Mouse (Mus musculus): ENCODE measurements around the gene Meaf6. TPM values are rescaled to one million over a fixed set of nuclear protein-coding genes. Genes with fewer than 3 reads are reported as not detected.

Meaf6 gene
- polyA plus RNA-seq, 1 experiment from 2014 or later: 55.6 TPM

DNA sequence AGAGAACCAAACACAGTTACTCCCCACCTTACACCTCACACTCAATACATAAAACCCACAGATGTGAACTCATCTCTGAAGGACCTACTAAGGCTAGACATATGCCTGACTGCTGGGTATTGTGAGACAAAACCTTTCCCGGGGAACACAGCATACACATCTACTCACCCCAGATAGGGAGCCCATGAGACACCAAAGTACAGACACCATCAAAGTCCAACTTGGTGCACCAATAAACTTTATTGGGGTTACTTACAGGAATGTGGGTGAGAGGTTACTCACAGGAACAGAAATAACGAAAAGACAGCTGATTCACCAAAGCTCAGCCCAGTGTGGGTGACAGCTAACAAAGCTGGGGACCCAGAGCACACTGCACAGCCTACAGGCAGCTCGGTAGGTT, 72.4 kb downstream of the Meaf6 start:
- H3K36me3 ChIP-seq: no peaks in the 10 kb centered on the region
- peaks cover 39% of the 10 kb centered on the region for H3K27me3 ChIP-seq (ENCODE audit: insufficient read depth, poor library complexity, severe bottlenecking)
- H3K27ac ChIP-seq: no peak overlapping the region
- DNase-seq (ENCODE audit: low spot score): no peak
- H3K4me3 ChIP-seq: no peak overlapping the region
- WGBS: 72% methylated on average over 3 of the region's 3 CpGs
- no peaks in the 10 kb centered on the region for H3K9me3 ChIP-seq
- H3K4me1 ChIP-seq: peaks cover 4% of the 10 kb centered on the region; the same call in 1 of the 2 replicates

DNA sequence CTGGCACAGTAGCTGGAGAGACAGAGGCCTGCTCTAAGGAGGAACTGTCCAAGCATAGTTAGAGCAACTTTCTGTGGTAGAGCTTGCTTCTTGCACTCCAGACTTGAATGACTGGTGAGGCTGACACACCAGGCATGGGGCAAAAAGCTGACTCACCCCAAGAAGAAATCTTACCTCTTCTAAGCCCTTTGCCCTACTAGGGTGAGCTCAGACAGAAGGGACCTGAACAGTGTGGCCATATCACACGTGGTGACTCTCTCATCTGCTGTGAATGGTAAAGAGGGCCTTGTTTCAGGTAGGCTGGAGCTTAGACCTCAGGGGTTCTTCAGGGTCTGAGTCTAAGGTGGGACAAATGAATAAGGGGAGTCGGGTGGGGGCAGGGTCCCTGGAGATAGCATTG, 73.1 kb downstream of the Meaf6 start:
- WGBS: 76% methylated on average over 2 of the region's 2 CpGs
- H3K4me3 ChIP-seq: no peak overlapping the region
- peaks cover 4% of the 10 kb centered on the region; the same call in 1 of the 2 replicates for H3K4me1 ChIP-seq
- no peak for DNase-seq (ENCODE audit: low spot score)
- peaks cover 47% of the 10 kb centered on the region for H3K27me3 ChIP-seq (ENCODE audit: insufficient read depth, poor library complexity, severe bottlenecking)
- no peaks in the 10 kb centered on the region for H3K36me3 ChIP-seq
- no peaks in the 10 kb centered on the region for H3K9me3 ChIP-seq
- H3K27ac ChIP-seq: no peak overlapping the region

GRCm38 (mm10) chr4:125158581-125159317, 73.8 kb downstream of the Meaf6 start:
- DNase-seq (ENCODE audit: low spot score): no peak
- H3K27ac ChIP-seq: no peak overlapping the region
- H3K4me1 ChIP-seq: peaks cover 4% of the 10 kb centered on the region; the same call in 1 of the 2 replicates
- H3K9me3 ChIP-seq: no peaks in the 10 kb centered on the region
- H3K36me3 ChIP-seq: no peaks in the 10 kb centered on the region
- WGBS: 59% methylated on average over 20 of the region's 20 CpGs
- H3K4me3 ChIP-seq: no peak overlapping the region
- peaks cover 49% of the 10 kb centered on the region for H3K27me3 ChIP-seq (ENCODE audit: insufficient read depth, poor library complexity, severe bottlenecking)

DNA sequence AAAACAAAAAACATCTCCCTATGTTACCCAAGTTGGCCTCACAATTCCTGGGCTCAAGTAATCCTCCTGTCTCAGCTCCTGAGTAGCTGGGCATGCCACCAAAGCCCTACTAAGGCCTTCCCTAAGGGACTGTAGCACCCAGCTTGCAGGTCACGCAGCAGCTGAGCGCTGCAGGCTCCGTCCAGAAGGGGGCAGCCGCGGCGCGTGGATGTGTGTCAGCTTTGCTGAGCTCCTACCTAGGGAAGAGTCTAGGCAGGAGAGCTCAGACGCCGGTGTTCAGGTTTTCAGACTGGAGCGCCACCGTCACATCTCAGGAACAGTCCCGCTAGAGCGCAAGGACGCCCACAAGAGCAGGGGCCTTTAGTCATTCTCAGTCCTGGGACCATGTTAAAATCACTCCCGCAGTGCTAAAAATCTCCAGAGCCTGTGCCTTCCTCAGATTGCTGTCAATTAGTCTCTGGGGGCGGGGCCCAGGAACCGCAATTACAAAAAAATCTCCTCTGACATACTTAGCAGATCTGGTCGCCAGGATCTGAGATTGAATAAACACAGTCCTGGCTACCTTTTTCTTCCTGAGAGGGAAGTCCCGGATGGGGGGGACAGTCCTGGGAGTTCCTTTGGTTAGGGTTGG, 75.5 kb downstream of the Meaf6 start:
- H3K4me3 ChIP-seq: peak overlapping the region; percentile 18; the same call in 1 of the 2 replicates

GRCm38 (mm10) chr4:125160951-125161331, 76.0 kb downstream of the Meaf6 start:
- peaks cover 49% of the 10 kb centered on the region for H3K27me3 ChIP-seq (ENCODE audit: insufficient read depth, poor library complexity, severe bottlenecking)
- H3K27ac ChIP-seq: no peak overlapping the region
- no peaks in the 10 kb centered on the region for H3K9me3 ChIP-seq
- WGBS: 73% methylated on average over 10 of the region's 10 CpGs
- no peak overlapping the region for H3K4me3 ChIP-seq
- peaks cover 4% of the 10 kb centered on the region; the same call in 1 of the 2 replicates for H3K4me1 ChIP-seq
- no peaks in the 10 kb centered on the region for H3K36me3 ChIP-seq
- no peak for DNase-seq (ENCODE audit: low spot score)

More for the DNA sequence above, 75.5 kb downstream of the Meaf6 start:
- peak; percentile 82 for DNase-seq (ENCODE audit: low spot score)
- peaks cover 49% of the 10 kb centered on the region for H3K27me3 ChIP-seq (ENCODE audit: insufficient read depth, poor library complexity, severe bottlenecking)
- H3K36me3 ChIP-seq: no peaks in the 10 kb centered on the region
- no peak overlapping the region for H3K27ac ChIP-seq
- H3K4me1 ChIP-seq: peaks cover 4% of the 10 kb centered on the region; the same call in 1 of the 2 replicates
- H3K9me3 ChIP-seq: no peaks in the 10 kb centered on the region
- 8% methylated on average over 19 of the region's 19 CpGs for whole genome bisulfite sequencing

DNA sequence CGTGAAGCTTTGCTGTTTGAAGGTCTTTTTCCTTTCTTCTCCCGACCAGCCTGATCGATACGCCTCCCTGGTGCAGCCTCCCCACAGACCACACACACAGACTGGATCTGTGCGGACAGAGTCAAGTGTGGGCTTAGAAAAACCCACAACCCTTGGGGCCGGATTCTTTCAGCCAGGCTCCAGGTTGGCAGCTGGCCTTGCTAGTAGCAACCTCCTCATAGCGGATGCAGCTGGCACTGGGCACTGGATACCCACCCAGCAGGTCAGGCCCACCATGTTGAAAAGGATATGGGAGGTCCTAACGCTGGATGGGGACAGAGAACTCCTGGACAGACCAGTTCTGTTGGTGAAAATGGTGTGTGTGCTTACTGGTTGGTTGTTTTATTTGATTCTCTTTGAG, 76.5 kb downstream of the Meaf6 start:
- no peak overlapping the region for H3K27ac ChIP-seq
- peaks cover 49% of the 10 kb centered on the region for H3K27me3 ChIP-seq (ENCODE audit: insufficient read depth, poor library complexity, severe bottlenecking)
- no peak overlapping the region for H3K4me3 ChIP-seq
- no peaks in the 10 kb centered on the region for H3K36me3 ChIP-seq
- H3K4me1 ChIP-seq: peaks cover 4% of the 10 kb centered on the region; the same call in 1 of the 2 replicates
- no peaks in the 10 kb centered on the region for H3K9me3 ChIP-seq
- 59% methylated on average over 8 of the region's 8 CpGs for WGBS
- no peak for DNase-seq (ENCODE audit: low spot score)

DNA sequence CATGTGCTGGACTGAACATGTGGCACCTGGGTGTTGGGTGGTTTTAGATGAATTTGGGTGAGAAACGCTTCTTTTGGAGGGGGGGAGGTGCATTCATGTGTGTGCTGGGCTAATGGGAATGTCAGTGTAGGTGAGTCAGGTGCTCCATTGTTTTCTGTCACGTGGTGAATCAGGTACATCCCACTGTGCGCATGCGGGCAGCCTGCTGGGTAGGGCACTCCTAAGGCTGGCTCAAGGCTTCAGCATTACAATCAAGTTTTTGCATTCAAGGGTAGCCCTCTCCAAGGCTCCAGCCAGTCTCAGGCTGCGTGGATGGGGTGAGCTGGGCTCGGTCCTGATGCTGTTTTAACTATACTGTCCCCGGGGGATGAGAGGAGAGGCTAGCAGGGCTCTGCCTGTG, 77.8 kb downstream of the Meaf6 start:
- no peak overlapping the region for H3K4me3 ChIP-seq
- peaks cover 45% of the 10 kb centered on the region for H3K27me3 ChIP-seq (ENCODE audit: insufficient read depth, poor library complexity, severe bottlenecking)
- no peaks in the 10 kb centered on the region for H3K9me3 ChIP-seq
- peaks cover 4% of the 10 kb centered on the region; the same call in 1 of the 2 replicates for H3K4me1 ChIP-seq
- DNase-seq (ENCODE audit: low spot score): no peak
- WGBS: 57% methylated on average over 7 of the region's 7 CpGs
- H3K36me3 ChIP-seq: no peaks in the 10 kb centered on the region
- H3K27ac ChIP-seq: no peak overlapping the region

Other genes starting within 250 kb of the Meaf6 start
- 25.8 and 39.3 TPM in 2 replicates for gene Yrdc, start 234.5 kb upstream of the Meaf6 start, polyA plus RNA-seq (2016; fragmentation: Nextera tagmentation; extraction: Ambion mirVana)
- gene 1110065P20Rik, start 233.9 kb upstream of the Meaf6 start, polyA plus RNA-seq (2016; fragmentation: Nextera tagmentation; extraction: Ambion mirVana): 45.0 and 58.0 TPM in 2 replicates
- 0.09 and 0.11 TPM in 2 replicates for gene Maneal, start 223.0 kb upstream of the Meaf6 start, polyA plus RNA-seq (2016; fragmentation: Nextera tagmentation; extraction: Ambion mirVana)
- gene Epha10, start 204.2 kb upstream of the Meaf6 start, polyA plus RNA-seq (2016; fragmentation: Nextera tagmentation; extraction: Ambion mirVana): 0.08 TPM in 1 of 2 replicates, not detected in the other
- gene 9930104L06Rik, start 148.1 kb upstream of the Meaf6 start, polyA plus RNA-seq (2016; fragmentation: Nextera tagmentation; extraction: Ambion mirVana): 11.6 and 12.7 TPM in 2 replicates
- 147 and 176 TPM in 2 replicates for gene Cdca8, start 145.8 kb upstream of the Meaf6 start, polyA plus RNA-seq (2016; fragmentation: Nextera tagmentation; extraction: Ambion mirVana)
- gene Rspo1, start 98.7 kb upstream of the Meaf6 start, polyA plus RNA-seq (2016; fragmentation: Nextera tagmentation; extraction: Ambion mirVana): 6.2 and 12.9 TPM in 2 replicates
- 71.8 and 86.2 TPM in 2 replicates for gene Gnl2, start 68.5 kb upstream of the Meaf6 start, polyA plus RNA-seq (2016; fragmentation: Nextera tagmentation; extraction: Ambion mirVana)
- 0.12 and 0.28 TPM in 2 replicates for gene Dnali1, start 19.4 kb upstream of the Meaf6 start, polyA plus RNA-seq (2016; fragmentation: Nextera tagmentation; extraction: Ambion mirVana)
- 22.0 and 25.6 TPM in 2 replicates for gene Snip1, start 18.5 kb upstream of the Meaf6 start, polyA plus RNA-seq (2016; fragmentation: Nextera tagmentation; extraction: Ambion mirVana)
- 0.92 and 1.2 TPM in 2 replicates for gene Zc3h12a, start 42.7 kb downstream of the Meaf6 start, polyA plus RNA-seq (2016; fragmentation: Nextera tagmentation; extraction: Ambion mirVana)